Comparison of ENCODE assay signal across 8 mouse cellular contexts in genomic region chr2:30286192-30287026, GRCm38 (mm10). TPM values are rescaled to one million over a fixed set of nuclear protein-coding genes. Genes with fewer than 3 reads are reported as not detected.
DNase-seq lines count a peak whose midpoint lies in the region; ATAC-seq lines count a peak whose summit lies in the region.

Dolk (minus strand) TSS chr2:30286334.
Nup188 (plus strand) TSS chr2:30286397.

- peak within 1 kb of the TSS; percentile 99 for H3K4me3 ChIP-seq in megakaryocyte, embryonic 14.5 days (replicated peaks)

- H3K9me3 ChIP-seq in megakaryocyte, embryonic 14.5 days = no peaks in the 10 kb centered on the region

- peaks cover 27% of the 10 kb centered on the region for H3K36me3 ChIP-seq in megakaryocyte, embryonic 14.5 days (replicated peaks; ENCODE audit: low read length)

- no peaks in the 10 kb centered on the region for H3K27me3 ChIP-seq in megakaryocyte, embryonic 14.5 days (replicated peaks)

- peaks cover 55% of the 10 kb centered on the region for H3K4me1 ChIP-seq in megakaryocyte, embryonic 14.5 days

- peak; percentile 97 for DNase-seq in ZHBTc4 (ENCODE audit: low read depth, low spot score)
- DNase-seq in gastrocnemius, adult 8-10 months (ENCODE audit: low spot score in 2 of 2) = peak; percentile 92 to 94
- DNase-seq in hindlimb bud, embryonic 11.5 days (ENCODE audit: extremely low spot score, low read depth, low spot score) = peak; percentile 74
- peak; percentile 91 for DNase-seq in left cerebral cortex, adult 8-10 months (ENCODE audit: low spot score in 2 of 2)
- peak; percentile 97 to 99 for DNase-seq in right cerebral cortex, postnatal 10 days (ENCODE audit: low spot score in 2 of 2)
- peak; percentile 99 for DNase-seq in urinary bladder, postnatal 25 days (ENCODE audit: low spot score)

- ATAC-seq in common myeloid progenitor, adult 5-6 weeks (replicated peaks; ENCODE audit: low read depth, poor library complexity, severe bottlenecking) = peak; percentile 95

RNA-seq across cellular contexts. Expression of gene Dolk, which starts in this region (rescaled TPM):
- total RNA-seq in common myeloid progenitor, adult 5-6 weeks (2017) = 9.7 and 12.1 TPM in 2 replicates
- total RNA-seq in gastrocnemius, adult 8-10 months (2022) = 10 to 100 TPM; 20.5 to 26.2 (median 24.6) TPM
- 10 to 100 TPM; 23.3 to 27.7 (median 25.2) TPM for total RNA-seq in left cerebral cortex, adult 8-10 months (2022)
- 1.9 and 7.1 TPM in 2 replicates for polyA plus RNA-seq in megakaryocyte, embryonic 14.5 days (2012; ENCODE audit: insufficient read depth, low replicate concordance)

RNA-seq across cellular contexts. Expression of gene Nup188, which starts in this region (rescaled TPM):
- 30.9 and 31.6 TPM in 2 replicates for total RNA-seq in common myeloid progenitor, adult 5-6 weeks (2017)
- 1 to 10 TPM; 6.0 to 8.8 (median 7.2) TPM for total RNA-seq in gastrocnemius, adult 8-10 months (2022)
- total RNA-seq in left cerebral cortex, adult 8-10 months (2022) = 10 to 100 TPM; 16.7 to 23.0 (median 19.6) TPM
- 72.2 and 120 TPM in 2 replicates for polyA plus RNA-seq in megakaryocyte, embryonic 14.5 days (2012; ENCODE audit: insufficient read depth, low replicate concordance)

Comparison
In these comparisons a context has a peak if more than half of its experiments do, and no peak if none do; other contexts are left out.
1. Peak in every context shown above with its lines: DNase-seq, ATAC-seq and H3K4me3 ChIP-seq.